Mouse (Mus musculus) C2C12 (cell line): Measurements from ENCODE around the gene Ccdc71.

Experiments used
- CEBPB ChIP-seq: IDR thresholded peaks from one replicate; pipeline ENCODE4 v1.6.1; 2011; ENCODE audit warnings: low read depth, mild to moderate bottlenecking, control low read depth, moderate library complexity
- CTCF ChIP-seq: IDR thresholded peaks from one replicate; pipeline ENCODE4 v1.5.1; 2011; ENCODE audit not compliant: control insufficient read depth, insufficient read depth, insufficient read length
- MAX ChIP-seq: IDR thresholded peaks from one replicate; pipeline ENCODE4 v1.6.1; 2011; ENCODE audit warnings: mild to moderate bottlenecking, control low read depth
- MYOD1 ChIP-seq: IDR thresholded peaks from one replicate; pipeline ENCODE4 v1.6.1; 2011; ENCODE audit warnings: low read depth; ENCODE audit not compliant: control insufficient read depth, insufficient read length
- MYOG ChIP-seq: IDR thresholded peaks from one replicate; pipeline ENCODE4 v1.6.1; 2011; ENCODE audit not compliant: control insufficient read depth, insufficient read length; ENCODE audit errors: extremely low read depth
- USF1 ChIP-seq: IDR thresholded peaks from one replicate; pipeline ENCODE4 v1.6.1; 2011; ENCODE audit warnings: low read depth, mild to moderate bottlenecking, control low read depth, moderate library complexity

GRCm38 (mm10) chr9:108455747-108456571 is 4.4 kb upstream of the Ccdc71 start:
- TF ChIP-seq CTCF (no peak), MYOG (no peak), MYOD1 (no peak), MAX (no peak), USF1 (no peak), CEBPB (no peak)
